Mouse (Mus musculus) embryonic fibroblast, embryonic 13.5 days (primary cell): ENCODE data around the gene Pwwp2b.

Experiments
- CTCF ChIP-seq: IDR thresholded peaks from 2 replicates; pipeline ENCODE4 v1.5.1; 2011; ENCODE audit warnings: mild to moderate bottlenecking, control low read depth, low read length, moderate library complexity, borderline replicate concordance; ENCODE audit not compliant: insufficient read depth
- POLR2A ChIP-seq: IDR thresholded peaks from 2 replicates; pipeline ENCODE4 v1.6.1; 2011; ENCODE audit warnings: low read depth, mild to moderate bottlenecking, control low read depth, low read length, moderate library complexity

GRCm38 (mm10) chr7:139282037-139282436, 33.8 kb downstream of the Pwwp2b start:
- TF ChIP-seq CTCF (no peak), POLR2A (no peak)
